35 mouse cellular contexts compared by ENCODE assay signal in genomic region chr4:3226488-3226887, GRCm38 (mm10). TPM values are rescaled to one million over a fixed set of nuclear protein-coding genes. Genes with fewer than 3 reads are reported as not detected.
DNase-seq lines count a peak whose midpoint lies in the region; ATAC-seq and TF ChIP-seq lines count a peak whose summit lies in the region.
"Had no signal": no experiment of that assay in that cellular context is flagged by ENCODE, and none has a peak within 500 bp of the region (broad histone marks: within the 10 kb centered on the region; RNA-seq: fewer than 3 reads in every experiment).

No protein-coding gene starts in this region.

- no peak for TF ChIP-seq EP300 in heart, adult 2 months (IDR thresholded peaks at IDR 0.05; ENCODE audit: insufficient read depth, low read depth, low read length)

- no peak for TF ChIP-seq CTCF in heart, adult 2 months (IDR thresholded peaks at IDR 0.05)
- TF ChIP-seq CTCF in intestine, postnatal 0 days (IDR thresholded peaks at IDR 0.05; ENCODE audit: low read depth): no peak
- no peak for TF ChIP-seq CTCF in G1E (IDR thresholded peaks at IDR 0.05; ENCODE audit: low read depth, low read length)

- no peak overlapping the region for H3K4me2 ChIP-seq in intestine, embryonic 14.5 days (ENCODE audit: low read length)
- H3K4me2 ChIP-seq in intestine, postnatal 0 days (replicated peaks; ENCODE audit: low read depth): no peak overlapping the region
- H3K4me2 ChIP-seq in limb, embryonic 11.5 days (ENCODE audit: low read depth, severe bottlenecking): no peak overlapping the region
- H3K4me2 ChIP-seq: embryonic facial prominence, embryonic 15.5 days; heart, embryonic 11.5 days; hindbrain, embryonic 14.5 days; intestine, embryonic 15.5 days had no signal

- intact Hi-C loops in heart, adult 2 months (cut with DNase I): no loop called here

- H3K9ac ChIP-seq in heart, adult 2 months (ENCODE audit: low read depth, low read length): no peak overlapping the region
- H3K9ac ChIP-seq in intestine, embryonic 14.5 days (ENCODE audit: low read length): no peak overlapping the region
- no peak overlapping the region for H3K9ac ChIP-seq in intestine, postnatal 0 days (ENCODE audit: low read depth, low read length)
- no peak overlapping the region for H3K9ac ChIP-seq in limb, embryonic 11.5 days (ENCODE audit: low read length)
- H3K9ac ChIP-seq: embryonic facial prominence, embryonic 15.5 days; forebrain, postnatal 0 days; hindbrain, embryonic 14.5 days; intestine, embryonic 15.5 days had no signal

- H3K79me2 ChIP-seq in heart, adult 2 months (replicated peaks; ENCODE audit: control insufficient read depth, insufficient read depth, low read length): no peaks in the 10 kb centered on the region

- H3K27me3 ChIP-seq in heart, adult 2 months (ENCODE audit: control insufficient read depth, insufficient read depth, low read length): no peaks in the 10 kb centered on the region
- no peaks in the 10 kb centered on the region for H3K27me3 ChIP-seq in intestine, embryonic 14.5 days (replicated peaks; ENCODE audit: control insufficient read depth, insufficient read depth, low read length)
- H3K27me3 ChIP-seq in intestine, postnatal 0 days (replicated peaks; ENCODE audit: control insufficient read depth, insufficient read depth, low read length): no peaks in the 10 kb centered on the region
- no peaks in the 10 kb centered on the region; the same call in 1 of the 2 replicates for H3K27me3 ChIP-seq in G1E (ENCODE audit: insufficient read depth, low read length)
- H3K27me3 ChIP-seq in limb, embryonic 11.5 days (ENCODE audit: control insufficient read depth, insufficient read depth, low read length): no peaks in the 10 kb centered on the region
- H3K27me3 ChIP-seq: CH12.LX; embryonic facial prominence, embryonic 15.5 days; intestine, embryonic 15.5 days had no signal

- H3K36me3 ChIP-seq in heart, adult 2 months (ENCODE audit: control insufficient read depth, insufficient read depth, low read length): no peaks in the 10 kb centered on the region
- no peaks in the 10 kb centered on the region for H3K36me3 ChIP-seq in intestine, embryonic 14.5 days (ENCODE audit: control insufficient read depth, insufficient read depth, low read length)
- H3K36me3 ChIP-seq in intestine, postnatal 0 days (ENCODE audit: control insufficient read depth, insufficient read depth): no peaks in the 10 kb centered on the region
- no peaks in the 10 kb centered on the region for H3K36me3 ChIP-seq in G1E (replicated peaks)
- H3K36me3 ChIP-seq in limb, embryonic 11.5 days (ENCODE audit: control insufficient read depth, insufficient read depth, low read length): 0 out of 2 replicates have a peak, but pooled peaks cover 3% of the 10 kb centered on the region
- H3K36me3 ChIP-seq: embryonic facial prominence, embryonic 15.5 days; hindbrain, embryonic 10.5 days; intestine, embryonic 15.5 days had no signal

- peaks cover 11% of the 10 kb centered on the region for H3K9me3 ChIP-seq in intestine, embryonic 14.5 days (ENCODE audit: control insufficient read depth, low read length)
- H3K9me3 ChIP-seq in intestine, postnatal 0 days (ENCODE audit: control insufficient read depth): peaks cover 24% of the 10 kb centered on the region
- peaks cover 11% of the 10 kb centered on the region for H3K9me3 ChIP-seq in G1E (replicated peaks)
- peaks cover 34% of the 10 kb centered on the region for H3K9me3 ChIP-seq in limb, embryonic 11.5 days (ENCODE audit: control insufficient read depth, low read length)

- H3K27ac ChIP-seq in heart, adult 2 months: no peak overlapping the region
- no peak overlapping the region for H3K27ac ChIP-seq in intestine, embryonic 14.5 days (ENCODE audit: low read depth)
- H3K27ac ChIP-seq in intestine, postnatal 0 days (ENCODE audit: low read depth, low read length): no peak overlapping the region
- H3K27ac ChIP-seq in limb, embryonic 11.5 days (replicated peaks; ENCODE audit: low read depth, low read length): no peak overlapping the region
- H3K27ac ChIP-seq: embryonic facial prominence, embryonic 15.5 days; gastrocnemius, adult 2 months; hindbrain, embryonic 10.5 days; hindbrain, embryonic 14.5 days; intestine, embryonic 15.5 days had no signal

- TF ChIP-seq POLR2A in heart, adult 2 months (IDR thresholded peaks at IDR 0.05; ENCODE audit: insufficient read depth, low read depth, low read length): no peak

- peak; percentile 90 for DNase-seq in heart, adult 11 months
- DNase-seq in heart, adult 2 months: no peak
- peak; percentile 54 for DNase-seq in intestine, embryonic 14.5 days (ENCODE audit: low spot score)
- DNase-seq in G1E (ENCODE audit: low spot score): peak; percentile 10
- DNase-seq in limb, embryonic 11.5 days (ENCODE audit: low spot score): peak; percentile 20
- no peak for DNase-seq in right cerebral cortex, postnatal 25 days
- DNase-seq: adrenal gland, adult 2 months; adrenal gland, postnatal 14 days; B cell, adult 2 months; cerebellum, adult 11 months; cerebellum, adult 2 months; cerebellum, adult 9-11 months; cerebellum, postnatal 25 days; forebrain, postnatal 0 days; gastrocnemius, adult 2 months; gastrocnemius, postnatal 14 days; heart, adult 18-20 months; heart, postnatal 36 days had no signal

- no peak for ATAC-seq in intestine, embryonic 14.5 days (replicated peaks; ENCODE audit: low FRiP score, low TSS enrichment, low read depth)
- no peak for ATAC-seq in intestine, postnatal 0 days
- ATAC-seq in G1E (ENCODE audit: extremely low read depth, insufficient number of reproducible peaks, low FRiP score, poor library complexity, severe bottlenecking): no peak
- no peak for ATAC-seq in limb, embryonic 11.5 days (ENCODE audit: insufficient number of reproducible peaks, low FRiP score, low TSS enrichment, low read depth)
- ATAC-seq: forebrain, embryonic 14.5 days; forebrain, postnatal 0 days; intestine, embryonic 15.5 days had no signal

- 63% methylated on average over 3 of the region's 3 CpGs for WGBS in heart, adult 2 months
- WGBS in intestine, embryonic 14.5 days: 69% methylated on average over 3 of the region's 3 CpGs
- 73% methylated on average over 3 of the region's 3 CpGs for WGBS in intestine, postnatal 0 days
- WGBS in limb, embryonic 11.5 days: 73% methylated on average over 3 of the region's 3 CpGs

- H3K4me1 ChIP-seq in heart, adult 2 months (ENCODE audit: control insufficient read depth, insufficient read depth, low read length): no peaks in the 10 kb centered on the region
- H3K4me1 ChIP-seq in intestine, embryonic 14.5 days (replicated peaks; ENCODE audit: control insufficient read depth, insufficient read depth, low read length): no peaks in the 10 kb centered on the region
- H3K4me1 ChIP-seq in intestine, postnatal 0 days (replicated peaks; ENCODE audit: control insufficient read depth, insufficient read depth, low read length): no peaks in the 10 kb centered on the region
- peaks cover 34% of the 10 kb centered on the region for H3K4me1 ChIP-seq in G1E (ENCODE audit: insufficient read depth, low read depth, low read length)
- H3K4me1 ChIP-seq in limb, embryonic 11.5 days (ENCODE audit: control insufficient read depth, insufficient read depth, low read length): no peaks in the 10 kb centered on the region
- H3K4me1 ChIP-seq: embryonic facial prominence, embryonic 15.5 days; intestine, embryonic 15.5 days had no signal

- no peak overlapping the region for H3K4me3 ChIP-seq in heart, adult 2 months
- no peak overlapping the region for H3K4me3 ChIP-seq in intestine, embryonic 14.5 days (ENCODE audit: low read depth, low read length)
- H3K4me3 ChIP-seq in intestine, postnatal 0 days (ENCODE audit: low read depth, low read length): no peak overlapping the region
- no peak overlapping the region for H3K4me3 ChIP-seq in G1E (ENCODE audit: low read depth, low read length)
- no peak overlapping the region for H3K4me3 ChIP-seq in limb, embryonic 11.5 days (ENCODE audit: low read depth, low read length)
- H3K4me3 ChIP-seq: embryonic facial prominence, embryonic 15.5 days; gastrocnemius, adult 2 months; hindbrain, embryonic 10.5 days; intestine, embryonic 15.5 days had no signal

RNA-seq across cellular contexts. Expression of gene Vmn1r3, which starts 41.3 kb away (rescaled TPM):
- not detected for total RNA-seq in heart, adult 2 months (2021)
- polyA plus RNA-seq in heart, adult 2 months (2012; rRNA removed): not detected in 2 replicates
- not detected in 2 replicates for polyA plus RNA-seq in intestine, embryonic 14.5 days (2014; fragmentation: Nextera tagmentation; extraction: Ambion mirVana)
- not detected in 2 replicates for polyA plus RNA-seq in intestine, postnatal 0 days (2015; fragmentation: Nextera tagmentation; extraction: Ambion mirVana)
- not detected in 2 replicates for total RNA-seq in G1E (2014; fragmentation: Nextera tagmentation)
- not detected in 2 replicates for total RNA-seq in G1E (2017)
- not detected in 2 replicates for polyA plus RNA-seq in G1E (2012)
- polyA plus RNA-seq in limb, embryonic 11.5 days (2014; fragmentation: Nextera tagmentation; extraction: Ambion mirVana): not detected in 2 replicates
- total RNA-seq: adrenal gland, postnatal 14 days; CH12.LX; common myeloid progenitor, adult 5-6 weeks; forebrain, postnatal 0 days; gastrocnemius, adult 2 months; gastrocnemius, postnatal 14 days; gastrocnemius, postnatal 4 days; heart, adult 18-20 months; heart, postnatal 36 days; MEL had no signal
- polyA plus RNA-seq: cerebellum, adult 2 months; embryonic facial prominence, embryonic 11.5 days; embryonic facial prominence, embryonic 15.5 days; forebrain, embryonic 11.5 days; forebrain, embryonic 14.5 days; forebrain, postnatal 0 days; frontal cortex, adult 2 months; heart, embryonic 11.5 days; heart, embryonic 14.5 days; heart, postnatal 0 days; hindbrain, embryonic 10.5 days; hindbrain, embryonic 14.5 days; intestine, embryonic 15.5 days had no signal

RNA-seq across cellular contexts. Expression of gene Vmn1r2, which starts 59.4 kb away (rescaled TPM):
- not detected for total RNA-seq in heart, adult 2 months (2021)
- polyA plus RNA-seq in heart, adult 2 months (2012; rRNA removed): not detected in 2 replicates
- not detected in 2 replicates for polyA plus RNA-seq in intestine, embryonic 14.5 days (2014; fragmentation: Nextera tagmentation; extraction: Ambion mirVana)
- polyA plus RNA-seq in intestine, postnatal 0 days (2015; fragmentation: Nextera tagmentation; extraction: Ambion mirVana): not detected in 2 replicates
- 1.6 TPM in 1 of 2 replicates, not detected in the other for total RNA-seq in G1E (2014; fragmentation: Nextera tagmentation)
- 0.81 TPM in 1 of 2 replicates, not detected in the other for total RNA-seq in G1E (2017)
- polyA plus RNA-seq in G1E (2012): not detected in 2 replicates
- polyA plus RNA-seq in limb, embryonic 11.5 days (2014; fragmentation: Nextera tagmentation; extraction: Ambion mirVana): not detected in 2 replicates
- total RNA-seq: adrenal gland, adult 2 months; adrenal gland, postnatal 14 days; adrenal gland, postnatal 4 days; CH12.LX; common myeloid progenitor, adult 5-6 weeks; forebrain, postnatal 0 days; gastrocnemius, adult 2 months; gastrocnemius, postnatal 14 days; gastrocnemius, postnatal 4 days; heart, adult 18-20 months; heart, postnatal 36 days; MEL had no signal
- polyA plus RNA-seq: cerebellum, adult 2 months; embryonic facial prominence, embryonic 11.5 days; embryonic facial prominence, embryonic 15.5 days; forebrain, embryonic 11.5 days; forebrain, embryonic 14.5 days; forebrain, postnatal 0 days; frontal cortex, adult 2 months; heart, embryonic 11.5 days; heart, embryonic 14.5 days; heart, postnatal 0 days; hindbrain, embryonic 10.5 days; hindbrain, embryonic 14.5 days; intestine, embryonic 15.5 days had no signal

Comparison
In these comparisons a context has a peak if more than half of its experiments do, and no peak if none do; other contexts are left out.
1. DNase-seq: peak in heart, adult 11 months (single experiment), intestine, embryonic 14.5 days (single experiment), G1E (single experiment) and limb, embryonic 11.5 days (single experiment); none in heart, adult 2 months (0 of 2) and right cerebral cortex, postnatal 25 days (single experiment).